Mouse (Mus musculus): Measurements from ENCODE around the gene Reln.

DNA sequence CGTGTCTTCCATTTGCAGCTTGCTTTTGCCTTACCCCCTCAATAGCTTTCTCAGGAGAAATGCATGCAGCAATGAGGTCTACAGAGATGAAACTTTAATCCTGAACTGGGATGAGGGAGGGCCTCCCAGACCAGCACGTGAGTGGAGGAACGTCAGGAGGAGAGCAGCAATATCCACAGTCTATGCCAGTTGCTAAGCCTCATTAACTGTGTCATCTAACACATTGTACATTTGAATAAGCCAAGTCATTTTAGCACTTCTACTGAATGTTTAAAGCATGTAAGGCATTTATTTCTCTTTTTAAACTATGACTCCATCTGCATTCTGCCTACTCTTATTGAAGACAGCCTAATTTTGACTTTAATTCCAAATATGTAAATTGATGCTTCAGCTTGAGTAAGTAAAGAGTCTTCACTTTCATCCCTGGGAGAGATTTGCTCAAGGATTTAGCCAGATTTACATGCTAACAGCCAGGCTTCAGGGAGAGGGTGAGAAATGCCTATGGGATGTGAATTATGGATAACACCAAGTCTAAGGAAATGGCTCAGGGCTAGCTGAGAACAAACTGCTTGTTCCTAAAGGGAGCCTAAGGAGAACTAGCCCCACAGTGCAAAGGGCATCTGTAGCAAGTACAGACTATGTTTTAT is 361.4 kb downstream of the Reln start:
- TF ChIP-seq POLR2A (IDR thresholded peaks at IDR 0.05; ENCODE audit: borderline replicate concordance, insufficient read depth, low read length) (no peak), CTCF (IDR thresholded peaks at IDR 0.05; ENCODE audit: borderline replicate concordance, insufficient read depth, low read depth, low read length) (no peak)

All from cerebellum, adult 2 months (tissue).